Comparison of ENCODE assay signal across 13 mouse cellular contexts in the genomic region with DNA sequence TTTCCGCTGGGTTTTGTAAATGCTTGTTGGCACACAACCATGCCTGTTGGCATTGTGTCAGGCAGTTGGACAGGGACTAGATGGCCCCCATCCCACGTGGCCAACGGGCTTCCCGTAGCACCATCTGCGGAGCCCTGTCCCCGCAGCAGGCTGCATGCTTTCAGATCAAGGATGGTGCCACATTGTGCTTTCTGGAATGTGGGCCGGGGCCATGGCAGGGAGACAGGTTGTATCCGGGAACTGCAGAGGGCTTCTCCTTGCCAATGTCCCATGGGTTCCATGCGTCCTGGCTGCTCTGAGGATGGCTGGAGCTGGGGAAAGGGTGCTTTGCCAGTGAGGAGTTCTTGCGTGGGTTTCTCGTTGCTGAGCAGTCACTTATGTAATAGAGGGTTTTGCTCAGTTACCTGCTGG. TPM values are rescaled to one million over a fixed set of nuclear protein-coding genes. Genes with fewer than 3 reads are reported as not detected.
DNase-seq lines count a peak whose midpoint lies in the region; ATAC-seq and TF ChIP-seq lines count a peak whose summit lies in the region.
"Had no signal": no experiment of that assay in that cellular context is flagged by ENCODE, and none has a peak within 500 bp of the region (broad histone marks: within the 10 kb centered on the region; RNA-seq: fewer than 3 reads in every experiment).

No protein-coding gene starts in this region.

- intact Hi-C loops in heart, postnatal 25 days (cut with DNase I): no loop called here
- intact Hi-C loops in left cerebral cortex, postnatal 36 days (cut with DNase I): no loop called here

- 76% methylated on average over 11 of the region's 11 CpGs for WGBS in heart, embryonic 12.5 days
- 5% methylated on average over 11 of the region's 11 CpGs for WGBS in cerebellum, adult 2 months
- WGBS in heart, embryonic 13.5 days: 72% methylated on average over 11 of the region's 11 CpGs

- H3K27ac ChIP-seq in heart, embryonic 12.5 days (ENCODE audit: poor library complexity, severe bottlenecking): peak overlapping the region; percentile 87
- peak overlapping the region; percentile 78 for H3K27ac ChIP-seq in cerebellum, adult 2 months (ENCODE audit: insufficient read depth, low read length)
- peak overlapping the region; percentile 86 for H3K27ac ChIP-seq in heart, embryonic 13.5 days (replicated peaks)
- H3K27ac ChIP-seq: embryonic facial prominence, embryonic 13.5 days; lung, embryonic 15.5 days; midbrain, embryonic 13.5 days had no signal

- no peak overlapping the region for H3K4me3 ChIP-seq in heart, embryonic 12.5 days
- H3K4me3 ChIP-seq in cerebellum, adult 2 months (replicated peaks; ENCODE audit: insufficient read depth, low read depth, low read length): no peak overlapping the region
- H3K4me3 ChIP-seq in heart, embryonic 13.5 days: no peak overlapping the region
- H3K4me3 ChIP-seq: embryonic facial prominence, embryonic 13.5 days; lung, embryonic 15.5 days; midbrain, embryonic 13.5 days had no signal

- H3K36me3 ChIP-seq in heart, embryonic 12.5 days: no peaks in the 10 kb centered on the region
- no peaks in the 10 kb centered on the region for H3K36me3 ChIP-seq in heart, embryonic 13.5 days
- H3K36me3 ChIP-seq: embryonic facial prominence, embryonic 13.5 days; lung, embryonic 15.5 days; midbrain, embryonic 13.5 days had no signal

- no peak for DNase-seq in heart, postnatal 25 days (ENCODE audit: low spot score)
- peak; percentile 50 to 60 for DNase-seq in left cerebral cortex, postnatal 36 days (ENCODE audit: low spot score in 2 of 2)
- no peak for DNase-seq in left cerebral cortex, adult 9 months (ENCODE audit: low spot score in 2 of 2)
- peak; percentile 89 to 91 for DNase-seq in cerebellum, adult 2 months
- DNase-seq in adrenal gland, adult 8-10 months: no peak
- DNase-seq in thymus, postnatal 25 days: no peak
- DNase-seq: thymus, adult 2 months had no signal

- TF ChIP-seq CTCF in cerebellum, adult 2 months (IDR thresholded peaks at IDR 0.05; ENCODE audit: borderline replicate concordance, insufficient read depth, low read depth, low read length): no peak

- H3K4me2 ChIP-seq in heart, embryonic 12.5 days: peak overlapping the region; percentile 27; the same call in 1 of the 2 replicates
- H3K4me2 ChIP-seq in heart, embryonic 13.5 days: peak overlapping the region; percentile 49
- H3K4me2 ChIP-seq: embryonic facial prominence, embryonic 13.5 days; lung, embryonic 15.5 days; midbrain, embryonic 13.5 days had no signal

- TF ChIP-seq POLR2A in cerebellum, adult 2 months (IDR thresholded peaks at IDR 0.05; ENCODE audit: borderline replicate concordance, insufficient read depth, low read length): no peak

- no peaks in the 10 kb centered on the region for H3K27me3 ChIP-seq in heart, embryonic 12.5 days (replicated peaks)
- H3K27me3 ChIP-seq in cerebellum, adult 2 months (ENCODE audit: control insufficient read depth, insufficient read depth, low read length): no peaks in the 10 kb centered on the region
- H3K27me3 ChIP-seq in heart, embryonic 13.5 days (replicated peaks): no peaks in the 10 kb centered on the region
- H3K27me3 ChIP-seq: embryonic facial prominence, embryonic 13.5 days; lung, embryonic 15.5 days; midbrain, embryonic 13.5 days had no signal

- no peak overlapping the region for H3K9ac ChIP-seq in heart, embryonic 12.5 days
- peak overlapping the region; percentile 37 for H3K9ac ChIP-seq in heart, embryonic 13.5 days
- H3K9ac ChIP-seq: embryonic facial prominence, embryonic 13.5 days; lung, embryonic 15.5 days; midbrain, embryonic 13.5 days had no signal

- H3K9me3 ChIP-seq in heart, embryonic 12.5 days (replicated peaks): no peaks in the 10 kb centered on the region
- no peaks in the 10 kb centered on the region for H3K9me3 ChIP-seq in heart, embryonic 13.5 days
- H3K9me3 ChIP-seq: embryonic facial prominence, embryonic 13.5 days; lung, embryonic 15.5 days; midbrain, embryonic 13.5 days had no signal

- H3K4me1 ChIP-seq in heart, embryonic 12.5 days (replicated peaks): peaks cover 99% of the 10 kb centered on the region
- H3K4me1 ChIP-seq in cerebellum, adult 2 months (ENCODE audit: control insufficient read depth, insufficient read depth, low read length): peaks cover 85% of the 10 kb centered on the region
- peaks cover 99% of the 10 kb centered on the region for H3K4me1 ChIP-seq in heart, embryonic 13.5 days

- ATAC-seq in heart, embryonic 12.5 days (ENCODE audit: insufficient number of reproducible peaks, low FRiP score): no peak
- no peak for ATAC-seq in heart, embryonic 13.5 days (ENCODE audit: extremely low read depth, insufficient number of reproducible peaks, low FRiP score, low TSS enrichment)
- ATAC-seq: inflammation-experienced regulatory T-cells, adult 6 months; midbrain, embryonic 13.5 days had no signal

RNA-seq across cellular contexts. Expression of gene Gramd4, which starts 25.1 kb away (rescaled TPM):
- polyA plus RNA-seq in heart, embryonic 12.5 days (2016; fragmentation: Nextera tagmentation; extraction: Ambion mirVana): 14.3 and 14.8 TPM in 2 replicates
- 10 to 100 TPM; 30.4 to 34.7 TPM for total RNA-seq in heart, postnatal 25 days (2021)
- 10 to 100 TPM; 34.9 to 49.4 TPM for total RNA-seq in left cerebral cortex, postnatal 36 days (2021)
- 36.0 and 40.4 TPM in 2 replicates for polyA plus RNA-seq in cerebellum, adult 2 months (2012; rRNA removed)
- 11.9 and 12.2 TPM in 2 replicates for polyA plus RNA-seq in heart, embryonic 13.5 days (2015; fragmentation: Nextera tagmentation; extraction: Ambion mirVana)
- total RNA-seq in adrenal gland, adult 8-10 months (2022): 10 to 100 TPM; 15.4 to 22.2 (median 17.5) TPM

RNA-seq across cellular contexts. Expression of gene Celsr1, which starts 49.0 kb away (rescaled TPM):
- 2.0 and 2.3 TPM in 2 replicates for polyA plus RNA-seq in heart, embryonic 12.5 days (2016; fragmentation: Nextera tagmentation; extraction: Ambion mirVana)
- total RNA-seq in heart, postnatal 25 days (2021): 1 to 10 TPM; 6.6 to 7.2 TPM
- 1 to 10 TPM; 3.4 to 4.3 TPM for total RNA-seq in left cerebral cortex, postnatal 36 days (2021)
- polyA plus RNA-seq in cerebellum, adult 2 months (2012; rRNA removed): 0.49 and 0.60 TPM in 2 replicates
- polyA plus RNA-seq in heart, embryonic 13.5 days (2015; fragmentation: Nextera tagmentation; extraction: Ambion mirVana): 1.3 and 1.4 TPM in 2 replicates
- 10 to 100 TPM in 2 of 4 experiments, 1 to 10 TPM in 2; 5.2 to 16.1 (median 8.7) TPM for total RNA-seq in adrenal gland, adult 8-10 months (2022)

Comparison
In these comparisons a context has a peak if more than half of its experiments do, and no peak if none do; other contexts are left out.
1. DNase-seq: peak in left cerebral cortex, postnatal 36 days (2 of 2) and cerebellum, adult 2 months (2 of 2); none in heart, postnatal 25 days (single experiment), left cerebral cortex, adult 9 months (0 of 2), adrenal gland, adult 8-10 months (single experiment) and thymus, postnatal 25 days (single experiment).
2. Peak in every context shown above with its lines, with median percentiles within 50 percentile points of each other: H3K27ac ChIP-seq.